Mouse (Mus musculus): ENCODE measurements around the gene Itga3.

DNA sequence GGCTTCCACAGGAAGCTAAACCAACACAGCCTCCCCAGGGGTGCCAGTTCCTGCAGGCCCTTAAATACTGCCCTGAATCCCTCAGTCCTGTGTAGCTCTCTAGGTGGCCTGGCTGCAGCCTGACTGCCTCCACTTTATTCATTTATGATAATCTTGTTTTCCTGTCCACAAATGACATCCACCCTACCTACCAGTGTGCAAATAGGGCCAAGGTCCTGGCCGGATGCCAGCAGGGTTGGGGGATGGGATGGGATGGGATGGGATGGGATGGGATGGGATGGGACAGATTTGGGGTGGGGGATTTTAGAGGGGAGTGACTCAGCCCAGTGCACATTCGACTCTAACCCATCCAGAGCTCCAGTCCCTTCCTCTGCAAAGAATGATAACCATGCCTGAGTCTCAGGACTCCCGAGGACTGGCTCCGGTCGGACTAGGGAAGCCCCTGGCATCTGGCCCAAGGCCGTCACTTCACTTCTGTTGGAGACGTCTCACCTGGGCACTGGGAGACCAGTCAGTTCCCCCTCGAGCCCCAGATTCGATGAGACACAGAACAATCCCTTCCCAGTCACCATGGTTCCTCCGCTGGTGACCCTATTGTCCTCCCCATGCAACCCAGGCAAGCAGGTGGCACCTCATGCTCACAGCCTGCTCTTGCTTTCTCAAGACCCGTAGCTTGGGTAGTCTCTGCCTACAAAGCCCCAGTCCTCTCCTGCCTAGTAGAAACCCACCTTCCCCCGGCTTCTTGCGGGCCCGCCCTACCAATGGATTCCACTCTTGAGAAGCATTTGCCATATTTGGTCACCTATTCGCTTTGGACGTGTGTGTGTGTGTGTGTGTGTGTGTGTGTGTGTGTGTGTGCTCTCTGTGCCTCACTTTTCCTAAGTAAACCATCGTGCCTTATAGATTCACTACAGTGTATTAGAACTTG is 11.0 kb upstream of the Itga3 start:
- TF ChIP-seq GATA1 (IDR thresholded peaks at IDR 0.05; ENCODE audit: low read depth, low read length): no peak
- TF ChIP-seq TAL1 (IDR thresholded peaks at IDR 0.05; ENCODE audit: low read length): no peak
- no peak for TF ChIP-seq CTCF (IDR thresholded peaks at IDR 0.05 in 2 of 3, conservative IDR thresholded peaks at IDR 0.05 in 1 of 3; ENCODE audit: control insufficient read depth in 1 of 3, insufficient read depth in 1 of 3, low read depth in 2 of 3, low read length in 3 of 3, poor library complexity in 1 of 3, severe bottlenecking in 1 of 3)
- no peak for TF ChIP-seq JUND (IDR thresholded peaks at IDR 0.05; ENCODE audit: low read depth, low read length)
- no peak for TF ChIP-seq POLR2AphosphoS2 (IDR thresholded peaks at IDR 0.05; ENCODE audit: low read length)
- TF ChIP-seq USF2 (IDR thresholded peaks at IDR 0.05; ENCODE audit: borderline replicate concordance in 1 of 2, insufficient read depth in 1 of 2, low read depth in 1 of 2, low read length in 2 of 2): no peak

Measured in MEL (cell line).